Comparison of ENCODE assay signal across 14 mouse cellular contexts in the genomic region with DNA sequence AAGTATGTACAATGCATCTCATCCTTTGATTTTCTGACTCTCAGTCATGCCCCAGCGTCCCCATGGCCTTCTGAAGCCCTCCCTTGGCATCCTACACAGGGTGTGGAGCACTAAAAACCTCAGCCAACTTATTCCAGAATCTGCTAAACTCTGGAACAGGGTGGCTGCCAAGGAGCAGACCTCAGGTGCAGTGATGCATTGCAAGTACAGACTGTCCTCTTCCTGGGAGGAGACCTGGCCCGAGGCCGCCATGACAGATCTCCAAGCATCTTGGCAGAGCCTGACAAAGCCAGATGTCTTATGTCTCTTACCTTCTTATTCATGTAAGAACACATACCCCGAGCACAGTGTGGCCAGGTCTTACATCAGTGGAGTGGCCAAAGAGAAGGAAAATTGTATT.
DNase-seq lines count a peak whose midpoint lies in the region; ATAC-seq lines count a peak whose summit lies in the region.
"Had no signal": no experiment of that assay in that cellular context is flagged by ENCODE, and none has a peak within 500 bp of the region (broad histone marks: within the 10 kb centered on the region; RNA-seq: fewer than 3 reads in every experiment).

No protein-coding gene starts in this region.

- intact Hi-C loops in left cerebral cortex, postnatal 4 days (cut with DNase I), result no loop called here
- intact Hi-C loops in left cerebral cortex, postnatal 25 days (cut with DNase I), result no loop called here

- ATAC-seq in cerebellum, adult (ENCODE audit: insufficient number of reproducible peaks, low FRiP score, low TSS enrichment), result no peak
- no peak for ATAC-seq in activated CD4-positive, CD25-positive, alpha-beta regulatory T cell, adult 4 months
- ATAC-seq in frontal cortex, adult (ENCODE audit: low TSS enrichment), result no peak
- ATAC-seq: forebrain, embryonic 16.5 days; midbrain, embryonic 13.5 days had no signal

- peak; percentile 20 for DNase-seq in cerebellum, adult 11 months
- DNase-seq in left cerebral cortex, postnatal 4 days, result peak; percentile 83
- no peak for DNase-seq in left cerebral cortex, postnatal 25 days (ENCODE audit: low spot score in 2 of 2)
- DNase-seq in cerebellum, postnatal 14 days, result peak; percentile 86 to 88
- DNase-seq in testis, postnatal 14 days (ENCODE audit: low spot score), result peak; percentile 68
- DNase-seq: adrenal gland, adult 2 months; lung, adult 18-20 months; lung, postnatal 4 days; right cerebral cortex, postnatal 4 days had no signal

Comparison
In these comparisons a context has a peak if more than half of its experiments do, and no peak if none do; other contexts are left out.
1. DNase-seq: peak in cerebellum, adult 11 months (single experiment), left cerebral cortex, postnatal 4 days (single experiment), cerebellum, postnatal 14 days (2 of 2) and testis, postnatal 14 days (single experiment); none in left cerebral cortex, postnatal 25 days (0 of 2).